ENCODE assay signal across 9 mouse cellular contexts in the genomic region with DNA sequence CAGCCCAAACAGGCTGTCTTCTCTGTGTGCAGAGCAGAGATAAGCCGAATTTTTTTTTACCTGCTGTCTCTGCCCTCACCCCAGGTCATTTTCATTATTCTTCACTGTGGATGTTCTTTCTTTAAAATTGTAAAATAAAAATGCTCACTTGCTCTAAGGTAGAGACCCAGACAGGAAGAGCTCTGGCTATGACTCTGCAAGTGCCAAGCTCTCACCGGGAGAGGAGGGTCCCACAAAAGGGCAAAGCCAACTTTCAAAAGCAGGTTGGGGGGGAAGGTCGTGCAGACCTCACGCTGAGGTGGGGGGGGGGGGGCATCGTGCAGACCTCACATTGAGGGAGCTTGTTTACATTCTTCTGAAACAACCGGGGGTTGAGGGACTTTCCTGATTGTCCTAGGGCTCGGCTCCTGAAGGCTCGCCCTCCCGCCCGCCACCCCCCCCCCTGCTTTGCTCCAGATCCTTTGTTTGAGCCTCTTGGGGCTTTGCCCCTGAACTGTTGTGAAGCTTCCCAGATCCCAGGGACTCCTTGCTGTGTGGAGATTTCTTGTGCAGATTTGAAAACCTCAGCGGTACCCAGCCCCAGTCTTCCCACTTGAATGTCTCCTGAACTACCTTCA.
DNase-seq lines count a peak whose midpoint lies in the region; ATAC-seq and TF ChIP-seq lines count a peak whose summit lies in the region.
"Had no signal": no experiment of that assay in that cellular context is flagged by ENCODE, and none has a peak within 500 bp of the region (broad histone marks: within the 10 kb centered on the region; RNA-seq: fewer than 3 reads in every experiment).

No protein-coding gene starts in this region.

- H3K9ac ChIP-seq in lung, embryonic 14.5 days: no peak overlapping the region; the same call in none of the 2 replicates
- H3K9ac ChIP-seq in limb, embryonic 14.5 days (ENCODE audit: low read depth, low read length, severe bottlenecking): no peak overlapping the region; the same call in 1 of the 2 replicates

- H3K4me1 ChIP-seq in lung, embryonic 14.5 days (ENCODE audit: insufficient read depth): peaks cover 48% of the 10 kb centered on the region
- H3K4me1 ChIP-seq in lung, adult 2 months (ENCODE audit: control insufficient read depth, insufficient read depth, low read length): peaks cover 6% of the 10 kb centered on the region
- H3K4me1 ChIP-seq in forebrain, embryonic 10.5 days: peaks cover 64% of the 10 kb centered on the region
- peaks cover 33% of the 10 kb centered on the region for H3K4me1 ChIP-seq in limb, embryonic 14.5 days (ENCODE audit: control insufficient read depth, insufficient read depth, low read length)
- H3K4me1 ChIP-seq in thymus, adult 2 months (replicated peaks; ENCODE audit: control insufficient read depth, insufficient read depth, low read length): peaks cover 15% of the 10 kb centered on the region
- H3K4me1 ChIP-seq in cerebellum, adult 2 months (ENCODE audit: control insufficient read depth, insufficient read depth, low read length): no peaks in the 10 kb centered on the region
- 0 out of 2 replicates have a peak, but pooled peaks cover 8% of the 10 kb centered on the region for H3K4me1 ChIP-seq in kidney, adult 2 months (ENCODE audit: control insufficient read depth, insufficient read depth, low read length)

- WGBS in lung, embryonic 14.5 days: 10% methylated on average over 11 of the region's 11 CpGs
- 35% methylated on average over 11 of the region's 11 CpGs for WGBS in lung, adult 2 months
- 2% methylated on average over 11 of the region's 11 CpGs for WGBS in forebrain, embryonic 10.5 days
- 12% methylated on average over 11 of the region's 11 CpGs for WGBS in limb, embryonic 14.5 days
- 5% methylated on average over 11 of the region's 11 CpGs for WGBS in thymus, adult 2 months
- 19% methylated on average over 11 of the region's 11 CpGs for WGBS in cerebellum, adult 2 months
- WGBS in kidney, adult 2 months: 53% methylated on average over 11 of the region's 11 CpGs

- no peaks in the 10 kb centered on the region for H3K36me3 ChIP-seq in lung, embryonic 14.5 days (ENCODE audit: insufficient read depth)
- 0 out of 2 replicates have a peak, but pooled peaks cover 3% of the 10 kb centered on the region for H3K36me3 ChIP-seq in forebrain, embryonic 10.5 days (replicated peaks)
- peaks cover 3% of the 10 kb centered on the region; the same call in 1 of the 2 replicates for H3K36me3 ChIP-seq in limb, embryonic 14.5 days (ENCODE audit: control insufficient read depth, insufficient read depth, low read length)
- H3K36me3 ChIP-seq in thymus, adult 2 months (ENCODE audit: control insufficient read depth, insufficient read depth, low read length): no peaks in the 10 kb centered on the region
- H3K36me3 ChIP-seq in kidney, adult 2 months (ENCODE audit: control insufficient read depth, insufficient read depth, low read length): no peaks in the 10 kb centered on the region

- H3K9me3 ChIP-seq in lung, embryonic 14.5 days (ENCODE audit: low read depth, low read length): no peaks in the 10 kb centered on the region
- no peaks in the 10 kb centered on the region for H3K9me3 ChIP-seq in forebrain, embryonic 10.5 days
- no peaks in the 10 kb centered on the region for H3K9me3 ChIP-seq in limb, embryonic 14.5 days (ENCODE audit: control insufficient read depth, low read length)

- no peaks in the 10 kb centered on the region for H3K27me3 ChIP-seq in lung, embryonic 14.5 days (ENCODE audit: insufficient read depth, low read length)
- no peaks in the 10 kb centered on the region for H3K27me3 ChIP-seq in forebrain, embryonic 10.5 days (ENCODE audit: poor library complexity, severe bottlenecking)
- no peaks in the 10 kb centered on the region for H3K27me3 ChIP-seq in limb, embryonic 14.5 days (ENCODE audit: control insufficient read depth, insufficient read depth, low read length)
- no peaks in the 10 kb centered on the region for H3K27me3 ChIP-seq in thymus, adult 2 months (ENCODE audit: control insufficient read depth, insufficient read depth, low read length)
- no peaks in the 10 kb centered on the region; the same call in 1 of the 2 replicates for H3K27me3 ChIP-seq in cerebellum, adult 2 months (ENCODE audit: control insufficient read depth, insufficient read depth, low read length)
- H3K27me3 ChIP-seq in kidney, adult 2 months (replicated peaks; ENCODE audit: control insufficient read depth, insufficient read depth, low read length): no peaks in the 10 kb centered on the region

- no peak overlapping the region for H3K4me3 ChIP-seq in lung, embryonic 14.5 days (ENCODE audit: low read depth, low read length)
- no peak overlapping the region for H3K4me3 ChIP-seq in lung, adult 2 months (replicated peaks; ENCODE audit: extremely low read depth, low read depth, low read length)
- peak overlapping the region; percentile 36 for H3K4me3 ChIP-seq in forebrain, embryonic 10.5 days
- H3K4me3 ChIP-seq in limb, embryonic 14.5 days (replicated peaks; ENCODE audit: low read length): no peak overlapping the region
- peak overlapping the region; percentile 3 for H3K4me3 ChIP-seq in thymus, adult 2 months (ENCODE audit: control insufficient read depth, insufficient read depth, low read length)
- H3K4me3 ChIP-seq in cerebellum, adult 2 months (replicated peaks; ENCODE audit: insufficient read depth, low read depth, low read length): no peak overlapping the region
- H3K4me3 ChIP-seq in kidney, adult 2 months (ENCODE audit: insufficient read depth, low read depth, low read length): no peak overlapping the region

- no peak for TF ChIP-seq CTCF in lung, embryonic 14.5 days (IDR thresholded peaks at IDR 0.05; ENCODE audit: low read depth)
- TF ChIP-seq CTCF in lung, adult 2 months (IDR thresholded peaks at IDR 0.05; ENCODE audit: insufficient read depth, low read length): no peak
- TF ChIP-seq CTCF in thymus, adult 2 months (IDR thresholded peaks at IDR 0.05; ENCODE audit: borderline replicate concordance, control insufficient read depth, extremely low read depth, insufficient read depth, low read length, poor library complexity): no peak
- no peak for TF ChIP-seq CTCF in cerebellum, adult 2 months (IDR thresholded peaks at IDR 0.05; ENCODE audit: borderline replicate concordance, insufficient read depth, low read depth, low read length)
- no peak for TF ChIP-seq CTCF in kidney, adult 2 months (conservative IDR thresholded peaks at IDR 0.05; ENCODE audit: insufficient read depth, insufficient read length, low read depth, low read length)

- no peak for ATAC-seq in lung, embryonic 14.5 days (ENCODE audit: insufficient read depth)
- no peak for ATAC-seq in limb, embryonic 14.5 days (ENCODE audit: low FRiP score, low read depth)

- TF ChIP-seq POLR2A in lung, adult 2 months (IDR thresholded peaks at IDR 0.05; ENCODE audit: borderline replicate concordance, extremely low read depth, low read depth, low read length): no peak
- no peak for TF ChIP-seq POLR2A in limb, embryonic 14.5 days (IDR thresholded peaks at IDR 0.05; ENCODE audit: borderline replicate concordance, extremely low read depth, insufficient read depth, insufficient read length)
- no peak for TF ChIP-seq POLR2A in thymus, adult 2 months (IDR thresholded peaks at IDR 0.05; ENCODE audit: control insufficient read depth, extremely low read depth, insufficient read depth, low read length, poor library complexity)
- no peak for TF ChIP-seq POLR2A in cerebellum, adult 2 months (IDR thresholded peaks at IDR 0.05; ENCODE audit: borderline replicate concordance, insufficient read depth, low read length)
- no peak for TF ChIP-seq POLR2A in kidney, adult 2 months (IDR thresholded peaks at IDR 0.05; ENCODE audit: low read depth, low read length)

- peak overlapping the region; percentile 29; the same call in 1 of the 2 replicates for H3K4me2 ChIP-seq in lung, embryonic 14.5 days
- H3K4me2 ChIP-seq in limb, embryonic 14.5 days (replicated peaks; ENCODE audit: low read depth, low read length, severe bottlenecking): peak overlapping the region; percentile 25

- no peak for DNase-seq in lung, embryonic 14.5 days
- no peak for DNase-seq in lung, adult 2 months
- DNase-seq in forebrain, embryonic 10.5 days (ENCODE audit: extremely low spot score, low spot score): peak; percentile 24
- DNase-seq in limb, embryonic 14.5 days (ENCODE audit: low spot score): no peak
- peak; percentile 8 for DNase-seq in thymus, adult 2 months
- no peak for DNase-seq in kidney, adult 18-20 months
- DNase-seq in cerebellum, adult 2 months: no peak
- no peak for DNase-seq in kidney, adult 2 months
- DNase-seq: lung, postnatal 4 days had no signal

- H3K27ac ChIP-seq in lung, embryonic 14.5 days (ENCODE audit: low read depth): no peak overlapping the region; the same call in 1 of the 2 replicates
- peak overlapping the region; percentile 83 for H3K27ac ChIP-seq in forebrain, embryonic 10.5 days
- H3K27ac ChIP-seq in limb, embryonic 14.5 days (replicated peaks; ENCODE audit: low read depth, low read length): no peak overlapping the region
- peak overlapping the region; percentile 44; the same call in 1 of the 2 replicates for H3K27ac ChIP-seq in thymus, adult 2 months (ENCODE audit: control insufficient read depth, insufficient read depth, low read length)
- no peak overlapping the region for H3K27ac ChIP-seq in cerebellum, adult 2 months (ENCODE audit: insufficient read depth, low read length)
- no peak overlapping the region for H3K27ac ChIP-seq in kidney, adult 2 months (ENCODE audit: insufficient read depth, low read depth, low read length)

Comparison
In these comparisons a context has a peak if more than half of its experiments do, and no peak if none do; other contexts are left out.
1. DNase-seq: peak in forebrain, embryonic 10.5 days (single experiment) and thymus, adult 2 months (single experiment); none in lung, embryonic 14.5 days (single experiment), lung, adult 2 months (single experiment), limb, embryonic 14.5 days (single experiment), kidney, adult 18-20 months (single experiment), cerebellum, adult 2 months (0 of 2) and kidney, adult 2 months (single experiment).
2. H3K27ac ChIP-seq: peak in forebrain, embryonic 10.5 days (single experiment) and thymus, adult 2 months (single experiment); none in lung, embryonic 14.5 days (single experiment), limb, embryonic 14.5 days (single experiment), cerebellum, adult 2 months (single experiment) and kidney, adult 2 months (single experiment).
3. H3K4me3 ChIP-seq: peak in forebrain, embryonic 10.5 days (single experiment) and thymus, adult 2 months (single experiment); none in lung, embryonic 14.5 days (single experiment), lung, adult 2 months (single experiment), limb, embryonic 14.5 days (single experiment), cerebellum, adult 2 months (single experiment) and kidney, adult 2 months (single experiment).